Mouse (Mus musculus): ENCODE data around the gene Bnip1. TPM values are rescaled to one million over a fixed set of nuclear protein-coding genes. Genes with fewer than 3 reads are reported as not detected.

The Bnip1 gene
- polyA plus RNA-seq, 1 experiment from 2014 or later: 54.5 TPM

DNA sequence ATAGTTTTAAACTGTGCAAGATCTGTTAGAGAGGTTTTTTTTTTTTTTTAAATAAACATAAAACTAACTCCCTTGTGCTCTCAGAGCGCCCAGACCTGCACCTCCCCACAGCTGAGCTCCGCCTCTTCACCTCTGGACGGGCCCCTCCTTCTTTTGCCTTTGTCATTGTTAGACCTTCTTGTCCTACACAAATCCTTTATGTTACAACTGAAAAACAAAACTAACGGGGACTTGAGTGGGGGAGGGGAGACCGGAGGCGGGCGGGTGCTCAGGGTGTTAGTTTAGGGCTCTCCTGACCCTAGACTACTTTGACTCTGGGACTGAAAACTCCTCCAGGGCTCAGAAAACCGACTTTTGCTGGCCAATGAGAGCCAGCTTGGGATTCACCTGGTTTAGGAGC is 55.1 kb downstream of the Bnip1 start:
- 4% methylated on average over 8 of the region's 8 CpGs for WGBS
- H3K9me3 ChIP-seq (ENCODE audit: control insufficient read depth, low read length): 0 out of 2 replicates have a peak, but pooled peaks cover 1% of the 10 kb centered on the region
- H3K27me3 ChIP-seq (ENCODE audit: control insufficient read depth, insufficient read depth, low read length): peaks cover 76% of the 10 kb centered on the region
- H3K27ac ChIP-seq (replicated peaks; ENCODE audit: low read depth, low read length): no peak overlapping the region
- H3K4me3 ChIP-seq (replicated peaks; ENCODE audit: low read depth, low read length): no peak overlapping the region
- no peaks in the 10 kb centered on the region for H3K36me3 ChIP-seq (ENCODE audit: control insufficient read depth, insufficient read depth, low read length)
- ATAC-seq (ENCODE audit: low FRiP score, low TSS enrichment) (no peak), DNase-seq (no peak)
- H3K4me1 ChIP-seq (ENCODE audit: control insufficient read depth, insufficient read depth, low read length): no peaks in the 10 kb centered on the region
- H3K4me2 ChIP-seq (ENCODE audit: low read length): no peak overlapping the region
- no peak overlapping the region for H3K9ac ChIP-seq (replicated peaks; ENCODE audit: low read length)

DNA sequence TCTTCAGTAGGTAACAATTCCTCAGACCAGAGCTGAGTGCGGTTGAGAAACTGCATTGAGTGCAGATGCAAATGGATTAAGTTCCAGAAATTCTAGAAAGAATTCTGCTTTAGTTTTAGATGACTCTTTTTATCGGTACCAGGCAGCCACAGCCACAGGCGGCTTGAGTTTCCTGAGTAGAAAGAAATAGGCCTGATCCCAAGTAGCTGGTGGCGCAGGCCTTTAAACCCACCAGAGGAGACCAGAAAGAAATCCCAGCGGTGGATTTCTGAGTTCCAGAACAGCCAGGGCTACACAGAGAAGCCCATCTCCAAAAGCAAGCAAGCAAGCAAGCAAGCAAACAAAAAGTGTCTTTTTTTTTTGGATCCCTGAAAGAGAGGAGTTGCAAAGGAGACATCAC is 55.5 kb downstream of the Bnip1 start:
- H3K27ac ChIP-seq (replicated peaks; ENCODE audit: low read depth, low read length): no peak overlapping the region
- ATAC-seq (ENCODE audit: low FRiP score, low TSS enrichment) (no peak), DNase-seq (no peak)
- H3K9me3 ChIP-seq (ENCODE audit: control insufficient read depth, low read length): no peaks in the 10 kb centered on the region
- H3K9ac ChIP-seq (replicated peaks; ENCODE audit: low read length): no peak overlapping the region
- H3K36me3 ChIP-seq (ENCODE audit: control insufficient read depth, insufficient read depth, low read length): no peaks in the 10 kb centered on the region
- 5% methylated on average over 5 of the region's 5 CpGs for whole genome bisulfite sequencing
- peaks cover 80% of the 10 kb centered on the region for H3K27me3 ChIP-seq (ENCODE audit: control insufficient read depth, insufficient read depth, low read length)
- H3K4me1 ChIP-seq (ENCODE audit: control insufficient read depth, insufficient read depth, low read length): no peaks in the 10 kb centered on the region
- H3K4me2 ChIP-seq (ENCODE audit: low read length): no peak overlapping the region
- H3K4me3 ChIP-seq (replicated peaks; ENCODE audit: low read depth, low read length): no peak overlapping the region

DNA sequence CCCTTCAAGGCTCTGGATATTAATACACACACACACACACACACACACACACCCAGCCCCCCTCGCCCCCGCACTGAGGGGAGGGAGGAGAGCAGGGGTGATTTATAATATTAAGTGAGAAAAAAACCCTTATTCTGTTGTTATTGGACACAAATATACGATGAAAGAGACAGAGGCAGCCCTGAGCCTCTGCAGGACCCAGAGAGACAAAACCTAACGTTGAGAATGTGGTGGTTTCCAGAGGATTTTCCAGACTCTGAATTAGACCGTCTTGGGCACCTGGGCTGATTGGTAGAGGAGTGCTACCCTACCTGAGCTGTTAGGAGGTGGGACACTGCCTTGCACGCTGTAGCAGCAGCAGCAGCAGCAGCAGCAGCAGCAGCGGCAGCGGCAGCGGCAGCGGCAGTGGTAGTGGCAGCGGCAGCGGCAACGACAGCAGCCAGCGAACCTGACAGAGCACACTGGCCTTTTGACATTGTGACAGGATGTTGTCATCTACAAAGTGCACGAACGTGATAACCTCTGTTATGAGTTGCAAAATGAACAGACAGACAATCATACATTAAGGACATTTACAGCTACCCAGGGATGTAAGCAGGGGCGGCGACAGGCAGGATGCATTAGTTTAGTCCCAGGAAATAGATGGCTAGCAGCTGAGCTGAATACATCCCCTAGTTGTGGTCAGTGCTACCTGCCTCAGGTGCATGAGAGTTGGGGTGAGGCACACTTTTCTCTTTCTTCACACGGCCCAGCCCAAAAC is 56.1 kb downstream of the Bnip1 start:
- Histone ChIP-seq H3K4me1 (ENCODE audit: control insufficient read depth, insufficient read depth, low read length) (no peaks in the 10 kb centered on the region), H3K27me3 (ENCODE audit: control insufficient read depth, insufficient read depth, low read length) (peaks cover 86% of the 10 kb centered on the region), H3K9me3 (ENCODE audit: control insufficient read depth, low read length) (no peaks in the 10 kb centered on the region), H3K4me3 (replicated peaks; ENCODE audit: low read depth, low read length) (no peak overlapping the region), H3K4me2 (ENCODE audit: low read length) (no peak overlapping the region), H3K27ac (replicated peaks; ENCODE audit: low read depth, low read length) (no peak overlapping the region), H3K36me3 (ENCODE audit: control insufficient read depth, insufficient read depth, low read length) (no peaks in the 10 kb centered on the region), H3K9ac (replicated peaks; ENCODE audit: low read length) (no peak overlapping the region)
- WGBS: 1% methylated on average over 19 of the region's 19 CpGs
- DNase-seq (no peak), ATAC-seq (ENCODE audit: low FRiP score, low TSS enrichment) (no peak)

DNA sequence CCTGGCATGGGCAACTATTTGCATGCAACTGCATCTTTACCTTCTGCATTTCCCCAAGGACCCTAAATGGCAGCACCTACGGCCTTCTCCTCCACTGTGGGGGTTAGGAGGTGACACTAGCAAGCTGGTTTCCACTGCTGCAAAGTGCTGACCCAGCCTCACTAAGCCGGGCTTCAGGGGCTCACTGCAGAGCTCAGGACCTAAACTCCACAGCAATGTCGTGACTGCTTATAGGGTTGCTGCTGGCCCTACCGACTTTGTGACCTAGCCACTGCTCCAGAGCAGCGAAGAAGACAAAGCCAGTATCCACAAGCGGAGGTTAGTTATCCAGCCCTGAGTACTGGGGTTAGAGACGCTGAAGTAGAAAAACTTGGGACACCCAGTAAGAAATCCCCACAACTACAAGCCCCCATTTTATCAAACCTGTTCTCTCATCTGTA is 56.7 kb downstream of the Bnip1 start:
- no peaks in the 10 kb centered on the region for H3K9me3 ChIP-seq (ENCODE audit: control insufficient read depth, low read length)
- H3K9ac ChIP-seq (replicated peaks; ENCODE audit: low read length): no peak overlapping the region
- no peaks in the 10 kb centered on the region for H3K4me1 ChIP-seq (ENCODE audit: control insufficient read depth, insufficient read depth, low read length)
- peaks cover 92% of the 10 kb centered on the region for H3K27me3 ChIP-seq (ENCODE audit: control insufficient read depth, insufficient read depth, low read length)
- no peak overlapping the region for H3K4me2 ChIP-seq (ENCODE audit: low read length)
- H3K36me3 ChIP-seq (ENCODE audit: control insufficient read depth, insufficient read depth, low read length): no peaks in the 10 kb centered on the region
- under 1% methylated on average over 7 of the region's 7 CpGs for WGBS
- H3K27ac ChIP-seq (replicated peaks; ENCODE audit: low read depth, low read length): no peak overlapping the region
- ATAC-seq (ENCODE audit: low FRiP score, low TSS enrichment) (no peak), DNase-seq (no peak)
- H3K4me3 ChIP-seq (replicated peaks; ENCODE audit: low read depth, low read length): no peak overlapping the region

DNA sequence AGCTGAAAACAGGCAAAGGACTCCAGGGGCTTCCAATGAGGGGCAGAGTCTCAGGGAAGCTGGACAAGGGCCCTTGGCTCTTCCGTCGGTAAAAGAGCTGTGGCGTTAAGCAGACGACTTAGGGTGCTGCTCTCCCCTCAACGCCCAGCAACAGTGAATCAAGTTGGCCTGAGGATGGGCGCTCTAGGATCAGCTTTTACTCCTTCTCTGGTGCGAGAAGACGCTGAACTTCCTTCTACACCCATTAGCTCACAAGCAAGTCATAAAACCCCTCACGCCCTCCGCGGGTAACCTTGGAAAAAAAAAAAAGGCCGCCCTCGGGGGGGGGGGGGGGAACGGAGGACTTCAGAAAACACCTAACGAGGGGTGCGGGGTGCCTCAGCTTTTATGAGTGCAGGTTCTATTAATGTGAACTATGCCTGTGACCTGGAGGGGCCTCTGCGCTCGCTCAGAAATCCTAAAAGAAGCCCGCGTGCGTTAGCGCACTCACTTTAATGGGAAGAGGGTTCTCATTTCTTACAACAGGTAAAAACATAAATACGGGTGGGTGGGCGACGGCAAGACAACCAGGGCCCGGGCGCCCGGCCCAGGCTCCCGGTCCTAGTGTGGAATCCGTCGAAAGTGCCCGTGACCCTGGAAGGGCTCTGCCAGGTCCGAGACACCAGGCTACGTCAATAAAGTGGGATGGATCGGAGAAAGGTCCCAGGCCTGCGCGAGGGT is 57.5 kb downstream of the Bnip1 start:
- Histone ChIP-seq H3K4me2 (ENCODE audit: low read length) (no peak overlapping the region), H3K27me3 (ENCODE audit: control insufficient read depth, insufficient read depth, low read length) (peaks cover 98% of the 10 kb centered on the region), H3K27ac (replicated peaks; ENCODE audit: low read depth, low read length) (no peak overlapping the region), H3K4me3 (replicated peaks; ENCODE audit: low read depth, low read length) (no peak overlapping the region; the same call in 1 of the 2 replicates), H3K9ac (replicated peaks; ENCODE audit: low read length) (no peak overlapping the region), H3K9me3 (ENCODE audit: control insufficient read depth, low read length) (no peaks in the 10 kb centered on the region), H3K4me1 (ENCODE audit: control insufficient read depth, insufficient read depth, low read length) (no peaks in the 10 kb centered on the region), H3K36me3 (ENCODE audit: control insufficient read depth, insufficient read depth, low read length) (no peaks in the 10 kb centered on the region)
- DNase-seq (no peak), ATAC-seq (ENCODE audit: low FRiP score, low TSS enrichment) (no peak)
- 1% methylated on average over 36 of the region's 37 CpGs for WGBS

DNA sequence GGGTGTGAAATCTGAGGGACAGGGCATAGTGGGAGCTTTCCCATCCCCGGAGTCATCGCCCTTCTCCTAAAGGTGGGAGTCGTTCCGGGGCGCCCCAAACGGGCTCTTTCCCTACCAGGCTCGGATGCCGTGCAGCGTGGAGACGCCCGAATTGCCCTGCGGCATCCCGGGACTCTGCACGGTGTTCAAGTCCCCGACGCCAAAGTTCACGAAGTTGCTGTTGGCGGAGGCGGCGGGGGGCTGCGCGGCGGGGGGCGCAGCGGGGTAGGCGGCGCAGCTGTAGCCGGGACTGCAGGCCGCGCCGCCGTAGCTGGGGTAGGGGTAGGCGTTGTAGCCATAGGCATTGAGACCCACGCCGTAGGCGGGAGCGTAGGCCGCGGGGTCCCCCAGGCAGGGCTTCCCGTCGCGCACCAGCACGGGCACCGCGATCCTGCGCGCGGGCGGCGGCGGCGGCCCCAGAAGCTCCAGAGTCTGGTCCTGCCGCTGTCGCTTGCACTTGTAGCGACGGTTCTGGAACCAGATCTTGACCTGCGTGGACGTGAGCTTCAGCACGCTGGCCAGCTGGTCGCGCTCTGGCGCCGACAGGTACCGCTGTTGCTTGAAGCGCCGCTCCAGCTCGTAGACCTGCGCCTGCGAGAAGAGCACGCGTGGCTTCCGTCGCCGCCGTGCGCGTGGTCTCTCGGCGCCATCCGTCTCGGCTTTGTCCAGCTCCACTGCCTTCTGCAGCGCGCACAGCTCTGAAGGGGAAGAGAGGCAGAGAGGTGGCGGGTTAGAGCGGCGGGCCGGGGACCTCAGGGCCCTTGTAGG is 58.2 kb downstream of the Bnip1 start:
- H3K27ac ChIP-seq (replicated peaks; ENCODE audit: low read depth, low read length): no peak overlapping the region
- no peaks in the 10 kb centered on the region for H3K9me3 ChIP-seq (ENCODE audit: control insufficient read depth, low read length)
- peak; percentile 46 for DNase-seq
- H3K4me1 ChIP-seq (ENCODE audit: control insufficient read depth, insufficient read depth, low read length): no peaks in the 10 kb centered on the region
- H3K36me3 ChIP-seq (ENCODE audit: control insufficient read depth, insufficient read depth, low read length): no peaks in the 10 kb centered on the region
- under 1% methylated on average over 86 of the region's 87 CpGs for WGBS
- H3K9ac ChIP-seq (replicated peaks; ENCODE audit: low read length): no peak overlapping the region
- 0 out of 2 replicates have a peak overlapping the region, but pooled peaks have one; percentile 6 for H3K4me2 ChIP-seq (ENCODE audit: low read length)
- peaks cover 96% of the 10 kb centered on the region for H3K27me3 ChIP-seq (ENCODE audit: control insufficient read depth, insufficient read depth, low read length)
- no peak for ATAC-seq (ENCODE audit: low FRiP score, low TSS enrichment)
- H3K4me3 ChIP-seq (replicated peaks; ENCODE audit: low read depth, low read length): peak overlapping the region; percentile 8; the same call in 1 of the 2 replicates

DNA sequence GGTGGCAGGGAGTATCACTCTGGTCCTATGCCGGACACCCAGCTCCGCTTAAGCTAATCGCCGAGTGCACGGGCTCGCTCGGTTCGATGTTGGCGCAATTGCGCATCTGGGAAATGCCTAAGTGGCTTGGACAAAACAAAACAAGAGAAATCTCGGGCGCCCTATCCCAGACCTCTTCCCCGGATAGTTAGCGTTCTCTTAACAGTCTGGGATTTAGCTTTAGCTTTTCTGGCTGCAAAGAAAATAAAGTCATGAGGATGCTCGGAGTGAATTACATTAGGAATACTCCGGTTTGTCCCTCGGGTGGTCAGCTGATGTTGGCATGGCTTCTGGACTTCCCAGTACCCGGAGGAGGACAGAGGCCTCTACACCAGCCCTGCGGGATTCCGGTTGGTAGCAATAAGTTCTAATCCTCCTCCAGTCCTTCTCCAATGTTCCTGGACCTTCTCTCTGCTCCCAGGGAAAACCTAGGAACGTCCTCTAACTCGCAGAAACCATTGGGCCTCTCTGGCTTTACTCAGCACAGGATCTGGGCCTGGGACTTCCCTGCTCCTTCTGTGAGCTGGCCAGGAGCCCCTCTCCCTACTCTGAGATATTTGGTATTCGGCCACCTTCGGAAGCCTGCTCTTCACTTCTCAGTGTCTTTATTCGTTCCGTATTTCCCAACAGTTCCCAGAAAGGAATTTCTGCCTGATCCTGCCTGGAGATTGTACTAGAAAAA is 59.0 kb downstream of the Bnip1 start:
- DNase-seq (no peak), ATAC-seq (ENCODE audit: low FRiP score, low TSS enrichment) (no peak)
- peaks cover 96% of the 10 kb centered on the region for H3K27me3 ChIP-seq (ENCODE audit: control insufficient read depth, insufficient read depth, low read length)
- no peak overlapping the region for H3K4me3 ChIP-seq (replicated peaks; ENCODE audit: low read depth, low read length)
- no peak overlapping the region for H3K9ac ChIP-seq (replicated peaks; ENCODE audit: low read length)
- no peaks in the 10 kb centered on the region for H3K9me3 ChIP-seq (ENCODE audit: control insufficient read depth, low read length)
- no peak overlapping the region for H3K27ac ChIP-seq (replicated peaks; ENCODE audit: low read depth, low read length)
- H3K36me3 ChIP-seq (ENCODE audit: control insufficient read depth, insufficient read depth, low read length): no peaks in the 10 kb centered on the region
- H3K4me2 ChIP-seq (ENCODE audit: low read length): 0 out of 2 replicates have a peak overlapping the region, but pooled peaks have one; percentile 6
- under 1% methylated on average over 26 of the region's 26 CpGs for WGBS
- no peaks in the 10 kb centered on the region for H3K4me1 ChIP-seq (ENCODE audit: control insufficient read depth, insufficient read depth, low read length)

DNA sequence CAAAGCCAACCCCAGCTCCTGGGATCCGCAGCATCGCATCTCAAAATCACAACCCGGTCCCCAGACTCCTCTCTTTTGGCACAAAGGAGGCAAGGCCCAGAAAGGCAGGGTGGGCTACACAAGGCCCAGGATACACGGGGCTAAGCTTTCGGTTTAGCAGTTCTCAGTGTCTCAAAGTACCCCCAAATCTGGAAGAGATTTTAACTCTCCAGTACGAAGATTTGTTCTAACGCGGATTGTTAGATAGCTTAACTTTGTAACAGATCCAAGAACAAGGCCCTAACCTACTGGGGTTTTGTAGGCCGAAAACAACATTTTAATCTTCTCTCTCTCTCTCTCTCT is 59.5 kb downstream of the Bnip1 start:
- H3K9ac ChIP-seq (replicated peaks; ENCODE audit: low read length): no peak overlapping the region
- WGBS: 2% methylated on average over 9 of the region's 9 CpGs
- ATAC-seq (ENCODE audit: low FRiP score, low TSS enrichment) (no peak), DNase-seq (no peak)
- no peak overlapping the region for H3K4me2 ChIP-seq (ENCODE audit: low read length)
- no peak overlapping the region for H3K27ac ChIP-seq (replicated peaks; ENCODE audit: low read depth, low read length)
- no peak overlapping the region for H3K4me3 ChIP-seq (replicated peaks; ENCODE audit: low read depth, low read length)
- no peaks in the 10 kb centered on the region for H3K4me1 ChIP-seq (ENCODE audit: control insufficient read depth, insufficient read depth, low read length)
- H3K27me3 ChIP-seq (ENCODE audit: control insufficient read depth, insufficient read depth, low read length): peaks cover 96% of the 10 kb centered on the region
- H3K9me3 ChIP-seq (ENCODE audit: control insufficient read depth, low read length): no peaks in the 10 kb centered on the region
- H3K36me3 ChIP-seq (ENCODE audit: control insufficient read depth, insufficient read depth, low read length): no peaks in the 10 kb centered on the region

Data from midbrain, embryonic 14.5 days (tissue).